Mouse (Mus musculus) embryonic facial prominence, embryonic 11.5 days (tissue): ENCODE data around the gene Fbxw8. TPM values are rescaled to one million over a fixed set of nuclear protein-coding genes. Genes with fewer than 3 reads are reported as not detected.

ENCODE experiments used
- ATAC-seq: fragments of 200-750 bp; cut with Nextera tagmentation; replicated peaks from 2 replicates; pipeline ENCODE4 v1.8.0; 2017; ENCODE audit warnings: low read depth; ENCODE audit not compliant: insufficient number of reproducible peaks, low FRiP score, low TSS enrichment
- DNase-seq: peaks from one replicate; pipeline ENCODE4 v3.0.0-alpha.2; 2015; ENCODE audit warnings: low spot score
- H3K27ac ChIP-seq: fragments of 300-500 bp; sonication (generic); replicated peaks from 2 replicates; pipeline ENCODE4 v1.5.1; 2014; ENCODE audit warnings: mild to moderate bottlenecking, low read depth, low read length, control low read depth
- H3K27me3 ChIP-seq: fragments of 300-500 bp; sonication (generic); 2 replicates; pipeline ENCODE4 v1.6.1; 2014; ENCODE audit warnings: mild to moderate bottlenecking, low read length, moderate library complexity, mixed read lengths; ENCODE audit not compliant: control insufficient read depth, insufficient read depth
- H3K36me3 ChIP-seq: fragments of 300-500 bp; sonication (generic); replicated peaks from 2 replicates; pipeline ENCODE4 v1.6.1; 2014; ENCODE audit warnings: low read depth, mild to moderate bottlenecking, low read length, moderate library complexity, mixed read lengths; ENCODE audit not compliant: control insufficient read depth, insufficient read depth
- H3K4me1 ChIP-seq: fragments of 300-500 bp; sonication (generic); 2 replicates; pipeline ENCODE4 v1.6.1; 2014; ENCODE audit warnings: low read length, mixed read lengths; ENCODE audit not compliant: control insufficient read depth, insufficient read depth
- H3K4me2 ChIP-seq: fragments of 300-500 bp; sonication (generic); 2 replicates; pipeline ENCODE4 v1.6.1; 2014; ENCODE audit warnings: low read depth, mild to moderate bottlenecking, control low read depth, low read length, moderate library complexity
- H3K4me3 ChIP-seq: fragments of 300-500 bp; sonication (generic); 2 replicates; pipeline ENCODE4 v1.5.1; 2014; ENCODE audit warnings: low read depth, low read length, control low read depth
- H3K9ac ChIP-seq: fragments of 300-500 bp; sonication (generic); replicated peaks from 2 replicates; pipeline ENCODE4 v1.6.1; 2014; ENCODE audit warnings: mild to moderate bottlenecking, control low read depth, low read length
- H3K9me3 ChIP-seq: fragments of 300-500 bp; sonication (generic); replicated peaks from 2 replicates; pipeline ENCODE4 v1.6.1; 2016; ENCODE audit warnings: mild to moderate bottlenecking, low read length, inconsistent platforms, mixed read lengths; ENCODE audit not compliant: control insufficient read depth
- WGBS: fragments of 180-500 bp; shearing (Covaris S2); extraction: QIAGEN DNeasy Blood & Tissue Kit; methylation state at CpG from one replicate; pipeline ENCODE4 v1.1.7; 2014; 5-methylcytosine and 5-hydroxymethylcytosine counted together
- polyA plus RNA-seq: library from polyadenylated mRNA; unstranded; fragments of >200 nt; fragmentation: Nextera tagmentation; extraction: Ambion mirVana; gene quantifications from 2 replicates; pipeline ENCODE4 v1.2.1, GENCODE M21; 2014

The Fbxw8 gene
- 22.2 and 22.3 TPM in 2 replicates for polyA plus RNA-seq

GRCm38 (mm10) chr5:118154839-118155564, at the start of gene Fbxw8:
Fbxw8 (minus strand) TSS chr5:118155464.
- Histone ChIP-seq H3K9ac (peak within 1 kb of the TSS; percentile 87), H3K27ac (no peak within 1 kb of the TSS), H3K4me3 (peak within 1 kb of the TSS; percentile 95), H3K9me3 (no peaks in the 10 kb centered on the region), H3K27me3 (no peaks in the 10 kb centered on the region), H3K4me2 (peak within 1 kb of the TSS; percentile 78), H3K36me3 (no peaks in the 10 kb centered on the region), H3K4me1 (no peaks in the 10 kb centered on the region; the same call in 1 of the 2 replicates)
- ATAC-seq (peak; percentile 87), DNase-seq (peak; percentile 92)
- WGBS = under 1% methylated on average over 60 of the region's 67 CpGs

- no peak overlapping the region for H3K4me2 ChIP-seq
- WGBS = 89% methylated on average over 16 of the region's 16 CpGs
- no peak for ATAC-seq
- no peaks in the 10 kb centered on the region for H3K27me3 ChIP-seq
- no peak overlapping the region for H3K27ac ChIP-seq
- H3K4me3 ChIP-seq = no peak overlapping the region
- no peak overlapping the region for H3K9ac ChIP-seq
- no peaks in the 10 kb centered on the region for H3K36me3 ChIP-seq
- DNase-seq = no peak
- H3K9me3 ChIP-seq = no peaks in the 10 kb centered on the region
- no peaks in the 10 kb centered on the region for H3K4me1 ChIP-seq
Measured at GRCm38 (mm10) chr5:118204675-118205440, 49.6 kb upstream of the Fbxw8 start.

DNA sequence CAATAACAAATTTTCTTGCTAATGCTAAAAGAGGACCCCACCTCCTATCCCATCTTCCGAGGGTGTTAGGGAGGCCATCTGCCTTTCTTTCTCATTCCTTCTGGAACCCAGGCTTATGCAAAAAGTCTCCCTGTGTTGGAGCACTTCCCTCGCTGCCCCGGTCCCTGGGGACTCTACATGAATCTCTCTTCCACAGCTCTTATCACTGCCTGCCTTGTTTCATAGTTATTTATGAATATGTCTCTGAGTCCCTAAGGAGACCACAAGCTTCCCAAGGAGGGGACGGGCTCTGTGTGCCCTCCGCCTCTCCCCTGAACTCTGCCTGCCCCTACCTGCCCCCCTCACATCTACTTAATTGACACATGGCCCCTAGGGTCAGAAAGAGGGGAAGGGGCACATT, 44.4 kb upstream of the Fbxw8 start:
- no peaks in the 10 kb centered on the region for H3K9me3 ChIP-seq
- WGBS = 53% methylated on average over 5 of the region's 5 CpGs
- no peaks in the 10 kb centered on the region for H3K4me1 ChIP-seq
- H3K4me2 ChIP-seq = no peak overlapping the region
- H3K4me3 ChIP-seq = no peak overlapping the region
- no peaks in the 10 kb centered on the region for H3K27me3 ChIP-seq
- ATAC-seq (no peak), DNase-seq (no peak)
- no peak overlapping the region for H3K27ac ChIP-seq
- H3K9ac ChIP-seq = no peak overlapping the region
- no peaks in the 10 kb centered on the region for H3K36me3 ChIP-seq

- ATAC-seq = no peak
Measured at GRCm38 (mm10) chr5:118197421-118197820, 42.2 kb upstream of the Fbxw8 start.

DNA sequence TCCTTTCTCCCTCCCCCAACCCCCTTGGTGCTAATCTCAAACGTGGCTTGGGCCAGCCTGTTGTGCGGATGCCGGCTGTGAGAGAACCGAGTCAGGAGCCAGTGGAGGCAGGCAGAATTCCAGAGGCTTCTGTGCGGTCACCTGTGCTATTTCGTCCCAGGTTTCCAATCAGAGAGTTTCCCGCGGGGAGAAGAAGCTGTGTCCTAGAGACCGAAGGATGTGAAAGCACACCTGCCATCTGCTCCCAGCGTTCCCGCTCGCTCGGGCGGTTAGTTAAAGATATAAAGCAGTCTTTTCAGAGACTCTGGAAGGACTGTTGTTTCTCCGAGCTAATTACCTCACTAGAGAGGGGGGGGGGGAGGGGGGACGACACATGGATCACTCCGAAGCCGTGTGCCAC, 37.0 kb upstream of the Fbxw8 start:
- no peaks in the 10 kb centered on the region for H3K36me3 ChIP-seq
- H3K4me2 ChIP-seq = no peak overlapping the region
- H3K4me3 ChIP-seq = no peak overlapping the region
- peaks cover 3% of the 10 kb centered on the region; the same call in 1 of the 2 replicates for H3K4me1 ChIP-seq
- H3K9ac ChIP-seq = 0 out of 2 replicates have a peak overlapping the region, but pooled peaks have one; percentile 13
- DNase-seq (no peak), ATAC-seq (no peak)
- H3K9me3 ChIP-seq = no peaks in the 10 kb centered on the region
- H3K27ac ChIP-seq = no peak overlapping the region
- 16% methylated on average over 14 of the region's 18 CpGs for WGBS
- H3K27me3 ChIP-seq = no peaks in the 10 kb centered on the region

More at GRCm38 (mm10) chr5:118197421-118197820, 42.2 kb upstream of the Fbxw8 start:
- no peak for DNase-seq
- H3K27me3 ChIP-seq = no peaks in the 10 kb centered on the region
- 67% methylated on average over 13 of the region's 13 CpGs for WGBS
- no peak overlapping the region for H3K4me2 ChIP-seq
- no peak overlapping the region for H3K27ac ChIP-seq
- no peaks in the 10 kb centered on the region for H3K9me3 ChIP-seq
- no peak overlapping the region for H3K9ac ChIP-seq
- no peak overlapping the region for H3K4me3 ChIP-seq
- no peaks in the 10 kb centered on the region for H3K36me3 ChIP-seq
- H3K4me1 ChIP-seq = no peaks in the 10 kb centered on the region

DNA sequence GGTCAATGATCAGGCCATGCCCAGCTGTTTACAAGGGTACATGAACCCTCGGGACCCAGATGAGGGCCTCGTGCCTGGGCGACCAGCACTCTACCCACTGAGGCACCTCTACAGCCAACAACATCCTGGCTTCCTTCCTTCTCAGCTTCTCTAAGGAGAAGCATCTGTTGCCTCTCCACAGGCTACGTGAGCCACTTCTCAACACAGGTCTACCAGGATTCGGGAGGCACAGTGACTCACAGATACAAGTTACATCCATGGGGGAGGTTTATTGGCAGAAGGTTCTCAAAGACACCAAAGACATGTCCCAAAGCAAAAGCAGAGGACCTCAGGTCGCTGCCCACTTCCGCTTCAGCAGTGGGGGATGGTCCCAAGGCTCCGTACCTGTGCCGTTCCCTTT, 35.2 kb upstream of the Fbxw8 start:
- Histone ChIP-seq H3K4me3 (no peak overlapping the region), H3K4me2 (no peak overlapping the region), H3K27ac (no peak overlapping the region), H3K9me3 (no peaks in the 10 kb centered on the region), H3K4me1 (peaks cover 3% of the 10 kb centered on the region; the same call in 1 of the 2 replicates), H3K27me3 (no peaks in the 10 kb centered on the region), H3K36me3 (no peaks in the 10 kb centered on the region), H3K9ac (no peak overlapping the region)
- DNase-seq (no peak), ATAC-seq (no peak)
- WGBS = 83% methylated on average over 9 of the region's 9 CpGs

GRCm38 (mm10) chr5:118188356-118188755, 33.1 kb upstream of the Fbxw8 start:
- ATAC-seq = no peak
- DNase-seq = peak; percentile 75
- no peaks in the 10 kb centered on the region for H3K27me3 ChIP-seq
- no peaks in the 10 kb centered on the region for H3K36me3 ChIP-seq
- H3K4me1 ChIP-seq = peaks cover 3% of the 10 kb centered on the region; the same call in 1 of the 2 replicates
- H3K27ac ChIP-seq = no peak overlapping the region
- WGBS = 26% methylated on average over 6 of the region's 6 CpGs
- H3K4me2 ChIP-seq = no peak overlapping the region
- H3K4me3 ChIP-seq = no peak overlapping the region
- H3K9ac ChIP-seq = no peak overlapping the region
- no peaks in the 10 kb centered on the region for H3K9me3 ChIP-seq
